Mouse (Mus musculus): ENCODE measurements around the gene Prkce.

- TF ChIP-seq CTCF (IDR thresholded peaks at IDR 0.05; ENCODE audit: borderline replicate concordance, insufficient read depth, low read length) (no peak), POLR2A (IDR thresholded peaks at IDR 0.05; ENCODE audit: low read depth, low read length) (no peak)
These were observed 98.5 kb downstream of the Prkce start for GRCm38 (mm10) chr17:86266051-86266450.
